Mouse (Mus musculus) limb, embryonic 14.5 days (tissue): ENCODE results near the gene Plpp7. TPM values are rescaled to one million over a fixed set of nuclear protein-coding genes. Genes with fewer than 3 reads are reported as not detected.
A peak's percentile ranks its signal among the peaks of the same experiment; 100 is the strongest.

Source experiments
- ATAC-seq: fragments of 200-750 bp; cut with Nextera tagmentation; 2 replicates; pipeline ENCODE4 v1.8.0; 2017; ENCODE audit warnings: low read depth, moderate number of reproducible peaks, moderate TSS enrichment; ENCODE audit not compliant: low FRiP score
- DNase-seq: peaks from one replicate; pipeline ENCODE4 v3.0.0-alpha.2; 2015; ENCODE audit warnings: low spot score
- H3K27ac ChIP-seq: fragments of 300-500 bp; sonication (generic); replicated peaks from 2 replicates; pipeline ENCODE4 v1.5.1; 2014; ENCODE audit warnings: low read depth, mild to moderate bottlenecking, low read length, moderate library complexity, mixed read lengths
- H3K27me3 ChIP-seq: fragments of 300-500 bp; sonication (generic); 2 replicates; pipeline ENCODE4 v1.6.1; 2014; ENCODE audit warnings: low read length, mixed read lengths; ENCODE audit not compliant: control insufficient read depth, insufficient read depth
- H3K36me3 ChIP-seq: fragments of 300-500 bp; sonication (generic); 2 replicates; pipeline ENCODE4 v1.6.1; 2014; ENCODE audit warnings: mild to moderate bottlenecking, low read length, moderate library complexity, mixed read lengths; ENCODE audit not compliant: control insufficient read depth, insufficient read depth
- H3K4me1 ChIP-seq: fragments of 300-500 bp; sonication (generic); 2 replicates; pipeline ENCODE4 v1.6.1; 2014; ENCODE audit warnings: antibody characterized with exemption, low read length, mixed read lengths; ENCODE audit not compliant: control insufficient read depth, insufficient read depth
- H3K4me2 ChIP-seq: fragments of 300-500 bp; sonication (generic); replicated peaks from 2 replicates; pipeline ENCODE4 v1.6.1; 2014; ENCODE audit warnings: low read depth, mild to moderate bottlenecking, low read length, moderate library complexity; ENCODE audit not compliant: severe bottlenecking
- H3K4me3 ChIP-seq: fragments of 300-500 bp; sonication (generic); replicated peaks from 2 replicates; pipeline ENCODE4 v1.5.1; 2014; ENCODE audit warnings: low read length
- H3K9ac ChIP-seq: fragments of 300-500 bp; sonication (generic); 2 replicates; pipeline ENCODE4 v1.6.1; 2014; ENCODE audit warnings: mild to moderate bottlenecking, low read depth, low read length, moderate library complexity; ENCODE audit not compliant: severe bottlenecking
- H3K9me3 ChIP-seq: fragments of 300-500 bp; sonication (generic); 2 replicates; pipeline ENCODE4 v1.6.1; 2016; ENCODE audit warnings: low read length; ENCODE audit not compliant: control insufficient read depth
- POLR2A ChIP-seq: fragments of 200-500 bp; IDR thresholded peaks from 2 replicates; pipeline ENCODE4 v1.8.0; 2012; ENCODE audit warnings: inconsistent platforms, mild to moderate bottlenecking, moderate library complexity, borderline replicate concordance; ENCODE audit not compliant: insufficient read depth, insufficient read length; ENCODE audit errors: extremely low read depth
- WGBS: fragments of 180-500 bp; shearing (Covaris S2); extraction: QIAGEN DNeasy Blood & Tissue Kit; methylation state at CpG from one replicate; pipeline ENCODE4 v1.1.7; 2014; 5-methylcytosine and 5-hydroxymethylcytosine counted together
- polyA plus RNA-seq, 2 experiments: library from polyadenylated mRNA; depleted of rRNA in 1 of 2; stranded (reverse) in 1 of 2; unstranded in 1 of 2; fragments of >200 nt; fragmentation: Nextera tagmentation in 1 of 2; extraction: Ambion mirVana in 1 of 2; gene quantifications; 2 replicates each; pipeline versions ENCODE4 v1.2.1 to v1.2.3; 2012 to 2014

Plpp7 gene
- polyA plus RNA-seq, 2 experiments = 10.0 to 11.7 TPM

GRCm38 (mm10) chr2:32078522-32078921 is 16.8 kb upstream of the Plpp7 start:
- no peak overlapping the region for H3K4me3 ChIP-seq
- H3K4me2 ChIP-seq = no peak overlapping the region
- no peak for DNase-seq
- peaks cover 25% of the 10 kb centered on the region for H3K27me3 ChIP-seq
- no peaks in the 10 kb centered on the region for H3K4me1 ChIP-seq
- no peak overlapping the region for H3K9ac ChIP-seq
- TF ChIP-seq POLR2A = no peak
- H3K27ac ChIP-seq = no peak overlapping the region
- 51% methylated on average over 8 of the region's 8 CpGs for WGBS
- no peaks in the 10 kb centered on the region for H3K9me3 ChIP-seq
- no peak for ATAC-seq
- no peaks in the 10 kb centered on the region for H3K36me3 ChIP-seq

DNA sequence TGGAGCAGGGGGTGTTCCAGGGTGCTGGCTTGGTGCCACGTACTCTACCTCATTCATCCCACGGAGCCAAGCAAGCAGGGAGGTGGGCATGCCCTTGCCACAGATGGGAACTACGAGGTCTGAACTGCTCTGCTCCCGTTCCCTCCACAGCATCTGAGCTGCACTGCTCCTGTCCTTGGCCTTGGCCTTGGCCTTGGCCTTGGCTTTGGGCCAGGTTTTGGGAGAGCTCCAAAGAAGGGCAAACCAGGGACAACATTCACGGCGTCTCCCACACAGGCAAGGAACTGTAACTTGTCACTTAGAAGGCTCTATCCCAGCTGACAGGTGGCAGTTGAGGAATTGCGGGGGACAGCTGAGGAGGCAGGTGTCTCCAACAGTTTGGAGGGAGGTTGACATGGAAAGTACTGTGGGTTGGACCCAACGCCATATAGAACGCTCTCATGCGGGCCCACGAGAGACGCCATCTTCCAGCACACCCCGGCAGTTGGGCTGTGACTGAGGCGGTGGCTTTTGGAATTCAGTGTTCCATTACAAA is 16.1 kb upstream of the Plpp7 start:
- Histone ChIP-seq H3K9me3 (no peaks in the 10 kb centered on the region), H3K36me3 (no peaks in the 10 kb centered on the region), H3K4me2 (no peak overlapping the region), H3K9ac (no peak overlapping the region), H3K27me3 (peaks cover 32% of the 10 kb centered on the region), H3K4me1 (peaks cover 6% of the 10 kb centered on the region; the same call in 1 of the 2 replicates), H3K27ac (no peak overlapping the region), H3K4me3 (no peak overlapping the region)
- no peak for DNase-seq
- no peak for TF ChIP-seq POLR2A
- ATAC-seq = no peak
- 87% methylated on average over 14 of the region's 14 CpGs for WGBS

- Histone ChIP-seq H3K4me2 (no peak overlapping the region), H3K27ac (no peak overlapping the region), H3K4me3 (no peak overlapping the region), H3K4me1 (peaks cover 6% of the 10 kb centered on the region; the same call in 1 of the 2 replicates), H3K9ac (no peak overlapping the region), H3K27me3 (peaks cover 41% of the 10 kb centered on the region), H3K9me3 (no peaks in the 10 kb centered on the region), H3K36me3 (no peaks in the 10 kb centered on the region)
- TF ChIP-seq POLR2A = no peak
- no peak for ATAC-seq
- DNase-seq = no peak
- WGBS = 80% methylated on average over 3 of the region's 3 CpGs
Measured at GRCm38 (mm10) chr2:32080681-32081080, 14.6 kb upstream of the Plpp7 start.

DNA sequence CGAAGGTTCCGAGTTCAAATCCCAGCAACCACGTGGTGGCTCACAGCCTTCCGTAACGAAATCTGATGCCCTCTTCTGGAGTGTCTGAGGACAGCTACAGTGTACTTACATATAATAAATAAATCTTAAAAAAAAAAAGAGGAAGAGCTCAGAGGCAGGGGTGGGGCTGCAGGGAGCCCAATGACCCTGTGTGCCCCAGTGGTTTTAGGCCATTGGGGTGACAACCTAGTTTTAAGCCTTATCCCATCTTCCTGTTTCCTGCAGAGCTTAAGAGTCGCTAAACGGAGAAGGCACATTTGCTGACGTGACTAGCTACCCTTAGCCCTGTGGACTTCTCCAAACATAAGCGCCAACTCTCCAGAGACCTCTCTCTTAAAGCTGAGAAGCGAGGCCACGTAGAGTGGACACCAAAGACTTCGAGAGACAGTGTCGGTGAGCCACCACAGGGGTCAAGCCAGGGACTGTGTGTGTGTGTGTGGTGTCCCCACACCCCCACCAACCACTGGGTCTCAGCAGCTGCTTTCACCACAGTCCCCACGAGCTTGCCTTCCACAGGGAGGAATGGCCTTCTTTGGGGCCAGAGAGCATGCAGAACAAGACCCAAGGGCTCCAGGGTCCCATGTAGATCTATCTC is 13.9 kb upstream of the Plpp7 start:
- H3K9ac ChIP-seq = no peak overlapping the region
- WGBS = 77% methylated on average over 14 of the region's 14 CpGs
- ATAC-seq (no peak), DNase-seq (no peak)
- H3K27ac ChIP-seq = no peak overlapping the region
- TF ChIP-seq POLR2A = no peak
- H3K4me1 ChIP-seq = peaks cover 6% of the 10 kb centered on the region; the same call in 1 of the 2 replicates
- H3K4me3 ChIP-seq = peak overlapping the region; percentile 64; the same call in 1 of the 2 replicates
- no peak overlapping the region for H3K4me2 ChIP-seq
- no peaks in the 10 kb centered on the region for H3K36me3 ChIP-seq
- H3K27me3 ChIP-seq = peaks cover 41% of the 10 kb centered on the region
- no peaks in the 10 kb centered on the region for H3K9me3 ChIP-seq

DNA sequence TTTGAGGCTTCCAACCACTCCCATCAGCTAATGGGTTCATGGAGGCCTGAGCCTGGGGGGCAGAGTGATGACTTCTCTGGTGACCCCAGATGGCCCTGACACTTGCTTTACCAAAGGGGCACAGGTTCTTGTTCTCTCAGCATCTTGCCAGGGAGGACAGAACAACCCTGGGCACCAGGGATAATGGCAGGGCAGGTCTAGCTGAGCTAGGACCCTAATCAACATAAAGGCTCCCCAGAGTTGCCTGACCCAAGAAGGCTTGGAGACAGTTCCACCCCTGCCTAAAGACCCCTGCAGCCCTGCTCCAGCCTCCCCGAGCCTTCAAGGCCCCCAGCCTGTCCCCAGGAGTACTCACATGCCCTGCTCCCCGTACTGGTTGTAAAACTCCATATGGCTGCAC is 13.1 kb upstream of the Plpp7 start:
- ATAC-seq (no peak), DNase-seq (no peak)
- H3K36me3 ChIP-seq = no peaks in the 10 kb centered on the region
- H3K9ac ChIP-seq = no peak overlapping the region
- no peak overlapping the region for H3K27ac ChIP-seq
- no peak for TF ChIP-seq POLR2A
- WGBS = 8% methylated on average over 2 of the region's 2 CpGs
- H3K4me1 ChIP-seq = peaks cover 6% of the 10 kb centered on the region; the same call in 1 of the 2 replicates
- peaks cover 41% of the 10 kb centered on the region for H3K27me3 ChIP-seq
- H3K9me3 ChIP-seq = no peaks in the 10 kb centered on the region
- H3K4me3 ChIP-seq = peak overlapping the region; percentile 64
- peak overlapping the region; percentile 100; the same call in 1 of the 2 replicates for H3K4me2 ChIP-seq
